Mouse (Mus musculus): ENCODE data around the gene Cys1. TPM values are rescaled to one million over a fixed set of nuclear protein-coding genes. Genes with fewer than 3 reads are reported as not detected.

Cys1 gene
- polyA plus RNA-seq, 1 experiment: 6.0 TPM

DNA sequence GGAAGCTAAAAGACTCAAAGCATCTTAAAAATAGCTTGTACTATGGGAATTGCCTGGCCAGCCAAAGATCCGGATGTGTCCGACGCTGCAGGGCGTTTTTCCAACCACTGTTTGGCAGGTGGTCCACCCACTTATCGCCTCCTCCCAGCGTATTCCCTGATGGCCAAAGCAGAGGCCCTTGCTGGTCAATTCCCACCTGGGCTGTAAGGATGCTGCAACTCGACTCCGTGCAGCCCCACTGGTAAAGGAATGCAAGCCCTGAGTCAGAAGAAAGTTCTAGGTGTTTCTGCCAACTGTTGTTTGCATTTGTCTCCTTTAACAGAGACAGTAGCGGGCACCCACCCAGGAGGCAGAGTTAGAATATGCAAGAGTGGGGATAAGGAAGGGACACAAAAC lies 1.5 kb downstream of the Cys1 start:
- Histone ChIP-seq H3K4me3 (replicated peaks; ENCODE audit: insufficient read depth, low read depth, low read length) (no peak overlapping the region), H3K27me3 (ENCODE audit: control insufficient read depth, insufficient read depth, low read length) (no peaks in the 10 kb centered on the region; the same call in 1 of the 2 replicates), H3K4me1 (ENCODE audit: control insufficient read depth, insufficient read depth, low read length) (no peaks in the 10 kb centered on the region), H3K27ac (ENCODE audit: insufficient read depth, low read length) (no peak overlapping the region)
- no peak for TF ChIP-seq CTCF (IDR thresholded peaks at IDR 0.05; ENCODE audit: borderline replicate concordance, insufficient read depth, low read depth, low read length)
- no peak for TF ChIP-seq POLR2A (IDR thresholded peaks at IDR 0.05; ENCODE audit: borderline replicate concordance, insufficient read depth, low read length)
- WGBS: 21% methylated on average over 9 of the region's 9 CpGs
- DNase-seq: no peak

DNA sequence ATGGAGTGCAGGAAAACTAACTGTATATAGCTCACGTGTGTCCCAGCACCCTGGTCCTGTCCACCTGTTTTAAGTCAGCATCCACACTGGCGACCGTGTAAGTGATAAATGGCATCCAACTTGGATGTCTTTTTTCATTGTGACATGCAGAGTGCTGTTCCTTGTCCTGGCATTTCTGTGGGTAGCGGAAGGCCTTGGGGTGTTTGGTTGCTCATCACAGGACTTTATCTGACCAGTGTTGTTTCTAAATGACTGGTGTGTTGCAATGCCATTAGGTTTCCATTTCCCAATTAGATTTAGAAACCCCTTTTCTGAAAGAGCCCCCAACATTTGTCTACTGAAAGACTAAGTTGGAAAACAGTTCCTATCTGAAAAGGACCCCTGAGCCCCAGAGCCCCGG lies 19.5 kb downstream of the Cys1 start:
- Histone ChIP-seq H3K4me1 (ENCODE audit: control insufficient read depth, insufficient read depth, low read length) (no peaks in the 10 kb centered on the region), H3K27me3 (ENCODE audit: control insufficient read depth, insufficient read depth, low read length) (no peaks in the 10 kb centered on the region), H3K27ac (ENCODE audit: insufficient read depth, low read length) (no peak overlapping the region), H3K4me3 (replicated peaks; ENCODE audit: insufficient read depth, low read depth, low read length) (no peak overlapping the region)
- no peak for TF ChIP-seq CTCF (IDR thresholded peaks at IDR 0.05; ENCODE audit: borderline replicate concordance, insufficient read depth, low read depth, low read length)
- TF ChIP-seq POLR2A (IDR thresholded peaks at IDR 0.05; ENCODE audit: borderline replicate concordance, insufficient read depth, low read length): no peak
- WGBS: 89% methylated on average over 5 of the region's 5 CpGs
- no peak for DNase-seq

DNA sequence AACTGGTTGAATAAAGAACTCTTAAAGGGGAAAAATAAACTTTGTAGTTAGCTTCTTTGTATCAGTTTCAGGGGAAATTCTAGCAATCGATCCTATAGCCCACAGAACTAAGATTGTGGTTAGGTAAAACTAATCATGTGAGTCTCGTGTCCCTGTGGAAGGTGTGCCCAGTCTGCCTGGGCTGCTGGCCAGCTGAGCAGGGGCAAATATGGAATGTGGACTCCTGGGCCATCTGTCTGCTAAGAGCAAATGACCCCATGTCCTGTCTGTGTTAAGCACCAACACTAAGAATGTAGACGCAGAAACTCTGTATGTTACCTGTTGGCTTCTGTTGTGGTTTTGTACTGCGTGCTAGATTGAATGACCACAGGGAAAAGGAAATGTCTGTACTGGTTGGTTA lies 20.5 kb downstream of the Cys1 start:
- Histone ChIP-seq H3K4me1 (ENCODE audit: control insufficient read depth, insufficient read depth, low read length) (no peaks in the 10 kb centered on the region), H3K27ac (ENCODE audit: insufficient read depth, low read length) (no peak overlapping the region), H3K27me3 (ENCODE audit: control insufficient read depth, insufficient read depth, low read length) (no peaks in the 10 kb centered on the region), H3K4me3 (replicated peaks; ENCODE audit: insufficient read depth, low read depth, low read length) (no peak overlapping the region)
- no peak for TF ChIP-seq POLR2A (IDR thresholded peaks at IDR 0.05; ENCODE audit: borderline replicate concordance, insufficient read depth, low read length)
- no peak for TF ChIP-seq CTCF (IDR thresholded peaks at IDR 0.05; ENCODE audit: borderline replicate concordance, insufficient read depth, low read depth, low read length)
- 51% methylated on average over 4 of the region's 4 CpGs for WGBS
- no peak for DNase-seq

DNA sequence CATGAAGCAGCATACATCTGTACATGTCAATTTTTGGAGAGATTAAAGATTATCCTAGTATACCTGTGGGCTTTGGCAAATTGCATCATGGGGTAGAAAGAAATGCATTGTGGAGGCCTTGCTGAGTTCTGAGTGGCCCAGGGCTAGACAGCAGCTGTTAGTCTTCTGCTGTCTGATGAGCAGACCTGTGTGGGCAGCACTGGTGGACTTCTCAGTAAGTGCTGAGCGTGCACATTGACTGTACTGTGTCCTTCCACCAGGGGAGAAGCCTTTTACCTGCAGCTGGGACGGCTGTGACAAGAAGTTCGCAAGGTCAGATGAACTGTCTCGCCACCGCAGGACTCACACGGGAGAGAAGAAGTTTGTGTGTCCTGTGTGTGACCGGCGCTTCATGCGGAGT lies 21.7 kb downstream of the Cys1 start:
- no peak overlapping the region for H3K27ac ChIP-seq (ENCODE audit: insufficient read depth, low read length)
- 88% methylated on average over 9 of the region's 9 CpGs for WGBS
- no peak overlapping the region for H3K4me3 ChIP-seq (replicated peaks; ENCODE audit: insufficient read depth, low read depth, low read length)
- no peaks in the 10 kb centered on the region for H3K4me1 ChIP-seq (ENCODE audit: control insufficient read depth, insufficient read depth, low read length)
- TF ChIP-seq POLR2A (IDR thresholded peaks at IDR 0.05; ENCODE audit: borderline replicate concordance, insufficient read depth, low read length) (no peak), CTCF (IDR thresholded peaks at IDR 0.05; ENCODE audit: borderline replicate concordance, insufficient read depth, low read depth, low read length) (no peak)
- DNase-seq: no peak
- H3K27me3 ChIP-seq (ENCODE audit: control insufficient read depth, insufficient read depth, low read length): no peaks in the 10 kb centered on the region

DNA sequence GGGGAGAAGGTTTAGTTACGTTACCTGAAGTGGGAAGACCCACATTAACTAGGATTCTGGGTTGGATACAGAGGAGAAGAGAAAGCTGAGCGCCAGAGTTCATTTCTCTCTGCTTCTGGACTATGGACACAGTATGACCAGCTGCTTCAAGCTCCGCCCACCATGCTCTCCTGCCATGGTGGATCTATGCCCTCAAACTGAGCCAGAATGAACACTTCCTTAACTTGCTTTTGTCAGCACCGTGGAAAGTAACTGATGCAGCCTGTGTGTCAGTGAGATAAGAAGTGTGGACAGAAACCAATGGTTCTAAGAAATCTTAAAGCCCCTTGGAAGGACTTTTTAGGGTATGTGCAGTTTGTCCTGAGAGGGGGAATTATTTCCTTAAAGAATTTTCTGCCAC lies 22.6 kb downstream of the Cys1 start:
- 73% methylated on average over 4 of the region's 4 CpGs for WGBS
- Histone ChIP-seq H3K27me3 (ENCODE audit: control insufficient read depth, insufficient read depth, low read length) (no peaks in the 10 kb centered on the region), H3K4me3 (replicated peaks; ENCODE audit: insufficient read depth, low read depth, low read length) (no peak overlapping the region), H3K27ac (ENCODE audit: insufficient read depth, low read length) (no peak overlapping the region), H3K4me1 (ENCODE audit: control insufficient read depth, insufficient read depth, low read length) (no peaks in the 10 kb centered on the region)
- no peak for TF ChIP-seq CTCF (IDR thresholded peaks at IDR 0.05; ENCODE audit: borderline replicate concordance, insufficient read depth, low read depth, low read length)
- TF ChIP-seq POLR2A (IDR thresholded peaks at IDR 0.05; ENCODE audit: borderline replicate concordance, insufficient read depth, low read length): no peak
- DNase-seq: no peak

DNA sequence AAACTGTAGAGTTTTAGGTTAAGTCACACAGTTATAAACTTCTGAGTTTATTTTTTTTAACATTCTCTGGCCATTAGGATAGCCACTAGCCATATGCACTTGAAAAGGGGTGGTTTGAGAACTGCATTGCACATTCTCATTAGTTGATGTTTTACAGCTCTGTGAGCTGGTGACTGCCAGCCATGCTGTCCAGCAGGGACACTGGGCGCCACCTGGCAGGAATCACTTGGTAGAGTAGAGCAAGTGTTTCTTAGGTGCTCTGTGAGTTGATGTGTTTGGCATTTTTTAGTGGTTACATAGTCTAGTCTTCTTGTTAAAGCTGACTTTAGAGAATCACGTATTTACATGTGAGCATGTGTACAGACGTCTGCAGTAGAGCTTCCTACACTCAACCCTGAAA lies 25.2 kb downstream of the Cys1 start:
- Histone ChIP-seq H3K27me3 (ENCODE audit: control insufficient read depth, insufficient read depth, low read length) (no peaks in the 10 kb centered on the region), H3K4me1 (ENCODE audit: control insufficient read depth, insufficient read depth, low read length) (peaks cover 4% of the 10 kb centered on the region; the same call in 1 of the 2 replicates), H3K27ac (ENCODE audit: insufficient read depth, low read length) (no peak overlapping the region), H3K4me3 (replicated peaks; ENCODE audit: insufficient read depth, low read depth, low read length) (no peak overlapping the region)
- WGBS: 89% methylated on average over 3 of the region's 3 CpGs
- no peak for TF ChIP-seq POLR2A (IDR thresholded peaks at IDR 0.05; ENCODE audit: borderline replicate concordance, insufficient read depth, low read length)
- TF ChIP-seq CTCF (IDR thresholded peaks at IDR 0.05; ENCODE audit: borderline replicate concordance, insufficient read depth, low read depth, low read length): no peak
- no peak for DNase-seq

DNA sequence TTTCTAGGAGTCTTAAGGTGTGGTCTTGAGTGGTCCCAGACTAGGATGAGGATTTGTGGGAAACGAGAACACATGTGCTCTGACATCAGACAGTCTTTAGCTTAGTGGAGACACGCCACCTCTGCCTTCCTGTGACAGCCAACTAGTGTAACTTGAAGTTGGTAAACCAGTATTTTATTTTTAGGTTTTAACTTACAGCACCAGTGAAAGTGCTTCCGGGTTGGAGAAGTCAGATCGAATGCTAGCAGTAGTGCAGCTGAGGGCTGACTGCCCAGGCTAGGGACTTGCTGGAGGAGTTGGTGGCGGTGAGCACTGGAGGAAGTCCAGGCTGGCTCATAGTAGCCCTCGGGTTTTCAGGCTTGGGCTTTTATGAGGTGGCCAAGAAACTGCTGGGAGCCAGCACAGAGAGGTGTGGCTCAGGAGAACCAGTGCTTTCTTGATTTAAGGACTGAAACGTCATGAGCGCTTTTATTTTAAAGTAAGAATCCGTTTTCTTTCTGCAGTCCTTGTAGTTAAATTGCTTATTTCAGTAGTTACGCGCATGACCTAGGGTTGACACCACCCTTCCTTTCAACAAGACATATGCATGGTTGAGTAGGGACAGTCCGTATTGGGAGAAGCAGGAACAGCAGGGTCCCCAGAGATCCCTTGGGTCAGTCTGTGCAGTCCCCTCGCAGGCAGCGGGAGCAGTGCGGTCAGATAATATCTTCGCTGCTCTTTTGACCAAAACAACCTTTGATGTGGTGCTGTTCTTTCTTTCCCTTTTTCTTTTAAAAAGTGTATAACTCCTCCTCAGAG lies 27.3 kb downstream of the Cys1 start:
- 76% methylated on average over 16 of the region's 16 CpGs for WGBS
- Histone ChIP-seq H3K27ac (ENCODE audit: insufficient read depth, low read length) (no peak overlapping the region), H3K27me3 (ENCODE audit: control insufficient read depth, insufficient read depth, low read length) (no peaks in the 10 kb centered on the region), H3K4me1 (ENCODE audit: control insufficient read depth, insufficient read depth, low read length) (peaks cover 7% of the 10 kb centered on the region; the same call in 1 of the 2 replicates), H3K4me3 (replicated peaks; ENCODE audit: insufficient read depth, low read depth, low read length) (no peak overlapping the region)
- no peak for DNase-seq
- no peak for TF ChIP-seq POLR2A (IDR thresholded peaks at IDR 0.05; ENCODE audit: borderline replicate concordance, insufficient read depth, low read length)
- no peak for TF ChIP-seq CTCF (IDR thresholded peaks at IDR 0.05; ENCODE audit: borderline replicate concordance, insufficient read depth, low read depth, low read length)
